Mouse (Mus musculus) heart, postnatal 0 days (tissue): Measurements from ENCODE around the gene Rars.
A peak's percentile ranks its signal among the peaks of the same experiment; 100 is the strongest.

Experiments
- CTCF ChIP-seq: IDR thresholded peaks from 2 replicates; pipeline ENCODE4 v1.5.1; 2016; ENCODE audit warnings: antibody characterized with exemption, control low read depth, low read depth
- EP300 ChIP-seq: IDR thresholded peaks from 2 replicates; pipeline ENCODE4 v1.6.1; 2016; ENCODE audit warnings: antibody characterized with exemption, low read depth

DNA sequence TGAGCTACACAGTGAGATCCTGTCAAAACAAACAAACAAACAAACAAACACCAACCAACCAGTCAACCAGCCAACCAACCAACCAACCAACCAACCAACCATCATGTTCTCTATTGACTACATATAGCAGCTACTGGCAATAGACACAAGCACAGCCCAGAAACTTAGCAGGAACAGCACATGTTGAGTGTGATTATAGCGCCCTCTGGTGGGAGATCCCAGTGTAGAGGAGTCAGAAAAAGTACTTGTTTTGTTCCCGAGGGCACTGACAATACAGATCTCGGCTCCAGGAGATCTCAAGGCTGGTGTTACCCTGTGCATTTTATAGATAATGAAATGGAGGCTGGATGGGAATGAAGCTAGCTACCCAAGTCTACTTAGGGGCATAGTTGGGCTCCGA is 18.4 kb upstream of the Rars start:
- peak; percentile 29 for TF ChIP-seq CTCF
- no peak for TF ChIP-seq EP300
